Mouse (Mus musculus): Measurements from ENCODE around the gene Ackr4. TPM values are rescaled to one million over a fixed set of nuclear protein-coding genes. Genes with fewer than 3 reads are reported as not detected.
A peak's percentile ranks its signal among the peaks of the same experiment; 100 is the strongest.

The Ackr4 gene
- total RNA-seq, 2 experiments from 2014 or later, result 0.21 TPM

GRCm38 (mm10) chr9:104063244-104063961 lies 63.3 kb downstream of the Ackr4 start, which contains the start of gene Acad11:
Gene Acad11 (plus strand): TSS chr9:104063377.
- DNase-seq (ENCODE audit: low spot score in 2 of 2), result peak; percentile 88 to 92

GRCm38 (mm10) chr9:104062430-104063243 lies 64.1 kb downstream of the Ackr4 start, which contains the start of gene Uba5:
Gene Uba5 (minus strand): TSS chr9:104063134.
- peak in 1 of 2 experiments; percentile 79 for DNase-seq (ENCODE audit: low spot score in 2 of 2)
- intact Hi-C loops (cut with DNase I), result loop anchor here (2.0 kb wide), 1 partner anchor 60 kb away; the partner anchor contains the start of gene Nphp3

More at GRCm38 (mm10) chr9:104063244-104063961, 63.3 kb downstream of the Ackr4 start, which contains the start of gene Acad11:
- intact Hi-C loops (cut with DNase I), result loop anchor here (2.0 kb wide), 1 partner anchor 61 kb away; the partner anchor contains the start of gene Nphp3

DNA sequence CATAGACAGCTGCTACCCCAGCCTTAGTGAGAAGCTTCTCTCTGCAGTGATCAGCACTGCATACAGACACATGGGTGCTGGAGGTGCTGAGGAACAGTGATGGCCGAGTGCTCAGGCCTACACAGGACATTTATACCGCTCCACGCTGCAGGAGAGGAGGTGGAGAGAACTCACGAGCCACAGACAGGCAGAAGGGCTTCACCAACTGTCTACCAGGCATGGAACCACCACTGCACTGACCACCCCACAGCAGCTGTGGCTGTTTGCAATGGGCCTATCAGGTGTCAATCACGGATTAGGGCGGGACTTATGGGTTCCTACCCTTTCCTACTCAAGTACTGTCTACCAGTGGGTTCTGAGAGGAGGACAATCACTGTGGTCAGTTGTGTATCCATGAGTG lies 75.7 kb downstream of the Ackr4 start:
- intact Hi-C loops (cut with DNase I), result loop anchor here (10.0 kb wide), 1 partner anchor 114 kb away; no protein-coding TSS in a partner anchor

GRCm38 (mm10) chr9:104043676-104044075 lies 83.1 kb downstream of the Ackr4 start:
- DNase-seq (ENCODE audit: low spot score in 2 of 2), result no peak
- intact Hi-C loops (cut with DNase I), result no loop called here

More for the DNA sequence above, 75.7 kb downstream of the Ackr4 start:
- DNase-seq (ENCODE audit: low spot score in 2 of 2), result no peak

DNA sequence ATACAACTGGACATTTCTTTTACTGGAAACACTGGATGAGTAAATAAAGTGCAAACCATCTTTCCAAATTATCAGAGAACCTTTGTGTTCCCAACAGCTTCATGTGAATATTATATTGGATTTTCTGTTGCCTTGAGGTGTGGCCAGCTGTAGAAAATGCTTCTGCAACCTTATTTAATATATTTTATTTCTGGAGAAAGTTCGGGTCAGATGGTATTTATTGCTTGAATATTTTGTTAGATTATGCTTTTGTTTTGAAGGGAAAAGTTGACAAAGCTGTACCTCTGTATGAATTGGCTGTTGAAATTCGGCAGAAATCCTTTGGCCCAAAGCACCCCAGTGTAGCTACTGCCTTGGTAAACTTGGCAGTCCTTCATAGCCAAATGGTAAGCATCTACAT lies 86.4 kb downstream of the Ackr4 start, which contains the start of gene Gm28305:
Gene Gm28305 (plus strand): TSS at position 301 of the 400 bp plus-strand sequence.
- intact Hi-C loops (cut with DNase I), result no loop called here
- DNase-seq (ENCODE audit: low spot score in 2 of 2), result no peak

GRCm38 (mm10) chr9:104039742-104040141 lies 87.0 kb downstream of the Ackr4 start:
- DNase-seq (ENCODE audit: low spot score in 2 of 2), result no peak
- intact Hi-C loops (cut with DNase I), result no loop called here

DNA sequence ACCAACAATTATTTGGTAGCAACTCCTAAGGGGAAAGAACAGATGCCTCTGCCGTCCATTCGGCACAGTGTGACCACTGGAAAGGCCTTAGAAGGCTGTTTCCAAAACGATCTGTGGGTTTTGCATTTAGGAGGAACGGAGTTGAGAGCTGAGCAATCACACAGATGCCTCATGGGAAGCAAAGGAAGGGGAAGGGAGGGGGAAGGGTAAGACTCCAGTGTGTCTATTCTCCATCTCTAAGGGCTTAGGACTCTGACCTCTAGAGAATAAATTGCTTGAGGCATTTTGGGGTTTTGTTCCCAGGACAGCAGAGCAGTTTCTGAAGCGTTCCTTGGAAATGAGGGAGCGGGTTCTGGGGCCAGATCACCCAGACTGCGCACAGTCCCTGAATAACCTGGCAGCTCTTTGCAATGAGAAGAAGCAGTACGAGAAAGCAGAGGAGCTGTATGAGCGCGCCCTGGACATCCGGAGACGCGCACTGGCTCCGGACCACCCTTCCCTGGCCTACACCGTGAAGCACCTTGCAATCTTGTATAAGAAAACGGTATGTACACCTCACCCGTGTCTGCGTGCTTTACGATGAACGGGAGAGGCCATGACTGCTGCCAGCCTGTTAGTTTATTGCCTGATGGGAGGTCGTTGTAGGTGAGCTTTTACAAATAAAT lies 87.6 kb downstream of the Ackr4 start:
- no peak for DNase-seq (ENCODE audit: low spot score in 2 of 2)
- intact Hi-C loops (cut with DNase I), result no loop called here

- no peak for DNase-seq (ENCODE audit: low spot score in 2 of 2)
- intact Hi-C loops (cut with DNase I), result no loop called here
Observed at GRCm38 (mm10) chr9:104038266-104038665, 88.5 kb downstream of the Ackr4 start.

DNA sequence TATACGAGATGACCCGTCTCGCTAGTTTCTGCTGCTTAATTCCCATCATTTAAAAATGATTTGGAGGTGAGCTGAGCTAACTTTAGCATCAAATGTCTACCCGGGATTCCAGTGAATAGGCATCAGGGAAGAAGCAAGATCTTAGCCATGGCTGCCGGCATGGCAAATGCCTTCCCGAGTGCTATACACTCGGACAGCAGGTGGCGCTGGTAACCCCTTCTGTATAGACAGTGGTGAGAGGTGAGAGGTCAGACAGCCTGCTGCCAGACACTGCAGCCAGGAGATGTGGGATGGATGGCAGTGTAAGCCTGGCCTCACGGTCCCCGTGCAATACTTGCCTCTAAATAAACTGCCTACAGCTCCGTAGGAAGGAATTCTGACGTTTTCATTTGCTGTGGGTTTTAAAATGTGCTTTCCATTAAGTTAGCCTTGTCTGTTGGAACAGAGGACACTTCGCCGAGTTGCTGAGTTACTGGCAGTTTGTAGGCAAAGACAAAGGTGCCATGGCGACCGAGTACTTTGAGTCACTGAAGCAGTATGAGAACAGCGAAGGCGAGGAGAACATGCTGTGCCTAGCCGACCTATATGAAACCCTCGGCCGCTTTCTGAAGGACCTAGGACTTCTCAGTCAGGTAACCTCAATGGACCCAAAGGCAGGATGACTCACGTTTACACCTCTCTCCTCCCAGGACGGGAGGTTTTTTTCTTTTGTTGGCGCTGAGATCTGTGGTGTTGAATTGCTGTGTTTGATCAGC lies 91.3 kb downstream of the Ackr4 start:
- intact Hi-C loops (cut with DNase I), result no loop called here
- DNase-seq (ENCODE audit: low spot score in 2 of 2), result peak; percentile 70

DNA sequence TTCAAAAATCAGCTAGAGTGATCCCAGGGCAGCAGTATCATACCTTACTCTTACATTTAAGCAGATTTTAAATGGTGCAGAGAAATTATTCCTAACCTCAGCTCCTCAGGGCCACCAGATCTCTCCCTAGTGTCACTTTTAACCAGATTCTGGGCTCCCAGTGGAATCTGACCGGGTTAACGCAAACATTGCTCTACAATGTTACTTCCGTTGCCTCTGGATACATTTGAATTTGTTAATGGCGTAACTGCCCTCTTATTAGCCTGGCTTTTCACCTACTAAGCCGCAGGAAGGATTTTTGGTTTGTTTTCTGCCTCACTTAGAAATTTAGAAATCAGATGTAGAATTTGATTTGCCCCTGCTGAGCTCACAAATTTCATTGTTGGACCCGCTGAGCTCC lies 92.0 kb downstream of the Ackr4 start:
- intact Hi-C loops (cut with DNase I), result no loop called here
- DNase-seq (ENCODE audit: low spot score in 2 of 2), result no peak

DNA sequence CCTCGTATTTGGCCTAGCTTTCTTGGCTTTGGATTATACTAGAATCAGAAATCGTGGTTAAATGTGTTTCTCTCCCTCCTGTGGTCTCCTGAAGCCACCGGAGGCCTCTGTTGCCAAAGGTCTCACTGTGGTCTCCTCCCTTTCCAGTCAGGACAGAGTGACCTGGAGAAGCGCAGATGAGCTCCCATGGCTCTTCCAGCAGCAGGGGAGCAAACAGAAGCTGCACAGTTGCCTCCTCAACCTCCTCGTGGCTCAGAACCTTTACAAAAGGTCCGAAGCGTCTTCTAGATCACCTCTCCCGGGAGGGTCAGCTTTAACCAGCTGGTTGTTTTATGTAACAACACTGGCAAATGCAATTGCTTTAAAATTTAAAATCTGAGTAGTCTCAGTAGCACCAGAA lies 92.5 kb downstream of the Ackr4 start:
- no peak for DNase-seq (ENCODE audit: low spot score in 2 of 2)
- intact Hi-C loops (cut with DNase I), result no loop called here

Other genes with a start within 250 kb of the Ackr4 start
- 10 to 100 TPM in 1 of 2 experiments, 1 to 10 TPM in 1; 6.8 to 12.7 TPM for gene Nphp3, start 124.4 kb downstream of the Ackr4 start, total RNA-seq (2021)
- gene Gm28305, start 86.3 kb downstream of the Ackr4 start, total RNA-seq (2021), result not detected
- 10 to 100 TPM; 39.8 to 42.0 TPM for gene Uba5, start 63.8 kb downstream of the Ackr4 start, total RNA-seq (2021)
- 10 to 100 TPM; 19.6 to 23.8 TPM for gene Acad11, start 63.6 kb downstream of the Ackr4 start, total RNA-seq (2021)
- gene Dnajc13, start 136.0 kb upstream of the Ackr4 start, total RNA-seq (2021), result 10 to 100 TPM; 64.2 to 68.5 TPM
- under 1 TPM; 0.14 to 0.16 TPM for gene Acpp, start 210.8 kb upstream of the Ackr4 start, total RNA-seq (2021)

Measured in left cerebral cortex, postnatal 25 days (tissue).